ENCODE assay signal across 31 mouse cellular contexts in the genomic region with DNA sequence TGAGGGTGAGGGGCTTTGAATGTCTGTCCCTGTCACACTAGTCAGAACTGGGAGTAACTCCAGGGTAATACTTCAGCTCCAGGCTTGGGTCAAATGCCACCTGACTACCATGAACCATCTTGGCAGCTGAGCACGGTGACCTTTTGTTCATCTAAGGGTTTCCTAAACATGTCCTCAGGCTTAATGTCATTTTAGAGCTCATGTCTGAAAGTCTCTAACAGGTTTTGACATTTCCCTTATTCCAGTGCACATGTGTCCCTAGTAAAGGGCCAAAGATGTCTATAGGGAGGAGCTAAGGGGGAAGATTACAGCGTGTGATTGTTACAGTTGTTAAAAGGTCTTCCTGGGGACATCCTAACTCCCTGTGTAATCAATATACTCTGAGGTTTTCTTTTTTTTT. TPM values are rescaled to one million over a fixed set of nuclear protein-coding genes. Genes with fewer than 3 reads are reported as not detected.
"Had no signal": no experiment of that assay in that cellular context is flagged by ENCODE, and none has a peak within 500 bp of the region (broad histone marks: within the 10 kb centered on the region; RNA-seq: fewer than 3 reads in every experiment).

No protein-coding gene starts in this region.

- H3K27ac ChIP-seq: left cerebral cortex, adult 2 months; limb, embryonic 10.5 days; limb, embryonic 12.5 days; limb, embryonic 13.5 days; limb, embryonic 15.5 days; liver, embryonic 12.5 days; liver, embryonic 13.5 days; liver, embryonic 14.5 days; liver, embryonic 15.5 days; lung, embryonic 15.5 days; macrophage; midbrain, embryonic 10.5 days; midbrain, embryonic 12.5 days; midbrain, embryonic 15.5 days had no signal

- H3K4me3 ChIP-seq: left cerebral cortex, adult 2 months; limb, embryonic 10.5 days; limb, embryonic 12.5 days; limb, embryonic 13.5 days; limb, embryonic 15.5 days; liver, embryonic 12.5 days; liver, embryonic 13.5 days; liver, embryonic 15.5 days; lung, embryonic 15.5 days; megakaryocyte, embryonic 14.5 days; midbrain, embryonic 10.5 days; midbrain, embryonic 12.5 days; midbrain, embryonic 15.5 days; myocyte had no signal

- DNase-seq: layer of hippocampus, postnatal 36 days; left cerebral cortex, postnatal 4 days; liver; liver, embryonic 13.5 days; liver, postnatal 0 days; lung, adult 18-20 months; lung, adult 2 months; lung, embryonic 14.5 days; lung, postnatal 10 days; lung, postnatal 14 days; lung, postnatal 36 days; lung, postnatal 4 days; midbrain, embryonic 14.5 days had no signal

- H3K4me2 ChIP-seq: limb, embryonic 12.5 days; limb, embryonic 13.5 days; limb, embryonic 15.5 days; liver, embryonic 11.5 days; liver, embryonic 12.5 days; liver, embryonic 13.5 days; liver, embryonic 15.5 days; lung, embryonic 14.5 days; lung, embryonic 15.5 days; midbrain, embryonic 12.5 days; midbrain, embryonic 15.5 days had no signal

- H3K4me1 ChIP-seq: limb, embryonic 10.5 days; limb, embryonic 12.5 days; limb, embryonic 15.5 days; liver, embryonic 12.5 days; liver, embryonic 13.5 days; liver, embryonic 15.5 days; lung, embryonic 15.5 days; megakaryocyte, embryonic 14.5 days; midbrain, embryonic 10.5 days; midbrain, embryonic 12.5 days; midbrain, embryonic 15.5 days had no signal

- H3K9me3 ChIP-seq: limb, embryonic 10.5 days; limb, embryonic 12.5 days; limb, embryonic 13.5 days; limb, embryonic 15.5 days; liver, embryonic 12.5 days; liver, embryonic 15.5 days; lung, embryonic 15.5 days; midbrain, embryonic 10.5 days; midbrain, embryonic 12.5 days; midbrain, embryonic 15.5 days had no signal

- H3K36me3 ChIP-seq: limb, embryonic 10.5 days; limb, embryonic 12.5 days; limb, embryonic 13.5 days; limb, embryonic 15.5 days; liver, embryonic 12.5 days; liver, embryonic 13.5 days; liver, embryonic 15.5 days; lung, embryonic 15.5 days; midbrain, embryonic 10.5 days; midbrain, embryonic 12.5 days; midbrain, embryonic 15.5 days had no signal

- H3K9ac ChIP-seq: limb, embryonic 12.5 days; limb, embryonic 13.5 days; limb, embryonic 15.5 days; liver, embryonic 12.5 days; liver, embryonic 13.5 days; liver, embryonic 14.5 days; liver, embryonic 15.5 days; liver, postnatal 0 days; lung, embryonic 14.5 days; lung, embryonic 15.5 days; midbrain, embryonic 12.5 days; midbrain, embryonic 15.5 days had no signal

- H3K27me3 ChIP-seq: limb, embryonic 12.5 days; limb, embryonic 13.5 days; limb, embryonic 15.5 days; liver, embryonic 12.5 days; liver, embryonic 13.5 days; liver, embryonic 15.5 days; lung, embryonic 15.5 days; megakaryocyte, embryonic 14.5 days; midbrain, embryonic 12.5 days; midbrain, embryonic 15.5 days had no signal

- ATAC-seq: liver, embryonic 12.5 days; liver, postnatal 0 days; lung, postnatal 0 days; midbrain, embryonic 15.5 days; midbrain, embryonic 16.5 days had no signal

RNA-seq across cellular contexts. Expression of a gene that starts 43.7 kb away (rescaled TPM):
- polyA plus RNA-seq: liver, postnatal 0 days; macrophage; myocyte had no signal
